Comparison of ENCODE assay signal across 7 mouse cellular contexts in genomic region chr13:107022266-107023171, GRCm38 (mm10). TPM values are rescaled to one million over a fixed set of nuclear protein-coding genes. Genes with fewer than 3 reads are reported as not detected.
A peak's percentile ranks its signal among the peaks of the same experiment; 100 is the strongest.
DNase-seq lines count a peak whose midpoint lies in the region; ATAC-seq and TF ChIP-seq lines count a peak whose summit lies in the region.

No protein-coding gene starts in this region.

- no peaks in the 10 kb centered on the region for H3K9me3 ChIP-seq in intestine, embryonic 16.5 days (ENCODE audit: control insufficient read depth, low read length)
- H3K9me3 ChIP-seq in limb, embryonic 10.5 days (replicated peaks) = no peaks in the 10 kb centered on the region
- no peaks in the 10 kb centered on the region for H3K9me3 ChIP-seq in midbrain, embryonic 12.5 days

- whole genome bisulfite sequencing in intestine, embryonic 16.5 days = under 1% methylated on average over 72 of the region's 97 CpGs
- 8% methylated on average over 73 of the region's 97 CpGs for WGBS in limb, embryonic 10.5 days
- 2% methylated on average over 50 of the region's 97 CpGs for WGBS in midbrain, embryonic 12.5 days
- WGBS in small intestine, adult 2 months = 2% methylated on average over 93 of the region's 97 CpGs

- no peaks in the 10 kb centered on the region for H3K27me3 ChIP-seq in intestine, embryonic 16.5 days (replicated peaks; ENCODE audit: control insufficient read depth, insufficient read depth, low read length)
- no peaks in the 10 kb centered on the region for H3K27me3 ChIP-seq in limb, embryonic 10.5 days (ENCODE audit: low read depth, poor library complexity, severe bottlenecking)
- no peaks in the 10 kb centered on the region for H3K27me3 ChIP-seq in midbrain, embryonic 12.5 days
- H3K27me3 ChIP-seq in small intestine, adult 2 months (ENCODE audit: control insufficient read depth, insufficient read depth, low read length) = no peaks in the 10 kb centered on the region

- H3K4me1 ChIP-seq in intestine, embryonic 16.5 days (ENCODE audit: control insufficient read depth, insufficient read depth, low read length) = peaks cover 17% of the 10 kb centered on the region
- H3K4me1 ChIP-seq in limb, embryonic 10.5 days = peaks cover 13% of the 10 kb centered on the region
- peaks cover 12% of the 10 kb centered on the region for H3K4me1 ChIP-seq in midbrain, embryonic 12.5 days
- H3K4me1 ChIP-seq in small intestine, adult 2 months (ENCODE audit: control insufficient read depth, insufficient read depth, insufficient read length, low read length) = peaks cover 18% of the 10 kb centered on the region; the same call in 1 of the 2 replicates

- peak; percentile 89 for DNase-seq in adrenal gland, postnatal 10 days
- DNase-seq in embryo, embryonic 11.5 days (ENCODE audit: low read depth, low spot score) = peak; percentile 68
- peak; percentile 71 to 77 for DNase-seq in gastrocnemius, postnatal 4 days (ENCODE audit: low spot score in 2 of 2)
- peak; percentile 82 for DNase-seq in limb, embryonic 10.5 days (ENCODE audit: low spot score)

- peak overlapping the region; percentile 91 for H3K4me3 ChIP-seq in intestine, embryonic 16.5 days (ENCODE audit: low read length)
- H3K4me3 ChIP-seq in limb, embryonic 10.5 days = peak overlapping the region; percentile 94
- peak overlapping the region; percentile 94 for H3K4me3 ChIP-seq in midbrain, embryonic 12.5 days
- peak overlapping the region; percentile 83 for H3K4me3 ChIP-seq in small intestine, adult 2 months (ENCODE audit: low read depth, low read length)

- H3K4me2 ChIP-seq in intestine, embryonic 16.5 days (ENCODE audit: low read depth, low read length) = peak overlapping the region; percentile 94
- peak overlapping the region; percentile 67 for H3K4me2 ChIP-seq in midbrain, embryonic 12.5 days (replicated peaks)

- no peak for TF ChIP-seq POLR2A in small intestine, adult 2 months (IDR thresholded peaks at IDR 0.05; ENCODE audit: low read depth, low read length)

- H3K36me3 ChIP-seq in intestine, embryonic 16.5 days (ENCODE audit: control insufficient read depth, insufficient read depth, low read length) = no peaks in the 10 kb centered on the region
- peaks cover 6% of the 10 kb centered on the region; the same call in 1 of the 2 replicates for H3K36me3 ChIP-seq in limb, embryonic 10.5 days
- no peaks in the 10 kb centered on the region for H3K36me3 ChIP-seq in midbrain, embryonic 12.5 days
- no peaks in the 10 kb centered on the region for H3K36me3 ChIP-seq in small intestine, adult 2 months (ENCODE audit: control insufficient read depth, insufficient read depth, low read length)

- peak overlapping the region; percentile 94 for H3K27ac ChIP-seq in intestine, embryonic 16.5 days (ENCODE audit: low read length)
- H3K27ac ChIP-seq in limb, embryonic 10.5 days = peak overlapping the region; percentile 97
- H3K27ac ChIP-seq in midbrain, embryonic 12.5 days (replicated peaks) = peak overlapping the region; percentile 98
- H3K27ac ChIP-seq in small intestine, adult 2 months (ENCODE audit: insufficient read depth, low read depth, low read length) = peak overlapping the region; percentile 35

- peak; percentile 97 for ATAC-seq in intestine, embryonic 16.5 days
- peak; percentile 94 for ATAC-seq in midbrain, embryonic 12.5 days (ENCODE audit: low FRiP score, low read depth)

- TF ChIP-seq CTCF in small intestine, adult 2 months (IDR thresholded peaks at IDR 0.05; ENCODE audit: extremely low read depth, insufficient read length, insufficient replicate concordance, low read depth, low read length) = no peak

- H3K9ac ChIP-seq in intestine, embryonic 16.5 days (ENCODE audit: low read depth, low read length) = peak overlapping the region; percentile 93
- peak overlapping the region; percentile 84 for H3K9ac ChIP-seq in midbrain, embryonic 12.5 days (replicated peaks)

RNA-seq across cellular contexts. Expression of gene Kif2a, which starts 0.6 kb away (rescaled TPM):
- total RNA-seq in adrenal gland, postnatal 10 days (2021) = 10 to 100 TPM; 49.4 to 50.9 TPM
- total RNA-seq in gastrocnemius, postnatal 4 days (2021) = 10 to 100 TPM; 42.5 to 53.4 TPM
- 6.1 and 7.5 TPM in 2 replicates for polyA plus RNA-seq in intestine, embryonic 16.5 days (2015; fragmentation: Nextera tagmentation; extraction: Ambion mirVana)
- 16.2 and 21.8 TPM in 2 replicates for polyA plus RNA-seq in limb, embryonic 10.5 days (2016; fragmentation: Nextera tagmentation; extraction: Ambion mirVana)
- polyA plus RNA-seq in midbrain, embryonic 12.5 days (2016; fragmentation: Nextera tagmentation; extraction: Ambion mirVana) = 27.4 and 27.7 TPM in 2 replicates
- polyA plus RNA-seq in small intestine, adult 2 months (2012; rRNA removed) = 0.32 and 0.95 TPM in 2 replicates

Comparison
In these comparisons a context has a peak if more than half of its experiments do, and no peak if none do; other contexts are left out.
1. Peak in every context shown above with its lines: DNase-seq, ATAC-seq, H3K4me3 ChIP-seq and H3K27ac ChIP-seq.
2. H3K27ac ChIP-seq: peak in every context shown above with its lines; median percentile 98 in midbrain, embryonic 12.5 days; 97 in limb, embryonic 10.5 days; 94 in intestine, embryonic 16.5 days; 35 in small intestine, adult 2 months.